Mouse (Mus musculus) brain, embryonic 14.5 days (tissue): ENCODE data around the gene Txn2. TPM values are rescaled to one million over a fixed set of nuclear protein-coding genes. Genes with fewer than 3 reads are reported as not detected.

Source experiments
- DNase-seq: peaks from one replicate; pipeline ENCODE4 v3.0.0-alpha.2; 2011; ENCODE audit warnings: low read depth
- CTCF ChIP-seq: fragments of 200-500 bp; IDR thresholded peaks from 2 replicates; pipeline ENCODE4 v1.5.1; 2012; ENCODE audit warnings: inconsistent platforms, mild to moderate bottlenecking, moderate library complexity, borderline replicate concordance; ENCODE audit not compliant: insufficient read depth, insufficient read length; ENCODE audit errors: extremely low read depth
- POLR2A ChIP-seq: fragments of 200-500 bp; IDR thresholded peaks from 2 replicates; pipeline ENCODE4 v1.6.1; 2012; ENCODE audit warnings: mild to moderate bottlenecking, inconsistent platforms, borderline replicate concordance; ENCODE audit not compliant: poor library complexity, insufficient read depth, insufficient read length, severe bottlenecking; ENCODE audit errors: extremely low read depth
- polyA plus RNA-seq: library from polyadenylated mRNA; depleted of rRNA; stranded (reverse); fragments of >200 nt; gene quantifications from 2 replicates; pipeline ENCODE4 v1.2.3, GENCODE M21; 2012; rRNA removed

Gene Txn2
- 163 and 168 TPM in 2 replicates for polyA plus RNA-seq

- peak; percentile 100 for DNase-seq
- TF ChIP-seq CTCF, result no peak
- peak; percentile 66; the same call in 1 of the 2 replicates for TF ChIP-seq POLR2A
These were observed at the start of gene Txn2 for GRCm38 (mm10) chr15:77928673-77929331. Txn2 (minus strand) TSS chr15:77929006.

DNA sequence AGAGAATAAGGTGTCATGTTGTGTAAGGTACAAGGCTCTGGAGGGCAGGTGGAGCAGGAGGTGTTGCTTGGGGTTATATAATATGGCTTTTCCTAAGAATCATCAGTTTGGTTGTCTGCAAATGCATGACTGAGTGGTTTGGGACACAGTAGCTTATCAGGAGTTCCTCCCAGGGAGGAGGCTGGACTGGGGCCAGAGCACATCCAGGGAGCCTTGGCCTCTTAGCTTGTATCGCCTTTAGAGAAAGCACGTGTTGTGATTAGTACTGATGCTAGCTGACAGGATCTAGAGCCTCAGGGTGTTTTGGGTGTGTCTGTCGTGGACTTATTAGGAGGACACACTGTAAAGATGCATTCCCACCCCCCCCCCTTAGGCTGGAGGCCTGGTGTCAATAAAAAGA, 48.9 kb upstream of the Txn2 start:
- TF ChIP-seq POLR2A (no peak), CTCF (no peak)
- DNase-seq, result no peak

GRCm38 (mm10) chr15:77974165-77974841, 45.5 kb upstream of the Txn2 start:
- no peak for TF ChIP-seq CTCF
- no peak for TF ChIP-seq POLR2A
- no peak for DNase-seq

- TF ChIP-seq POLR2A, result peak; percentile 76; the same call in 1 of the 2 replicates
- no peak for TF ChIP-seq CTCF
- peak; percentile 99 for DNase-seq
These were observed 41.9 kb upstream of the Txn2 start, which contains the start of gene Eif3d for GRCm38 (mm10) chr15:77970470-77971292. Eif3d (minus strand) TSS chr15:77970813.

GRCm38 (mm10) chr15:77969940-77970469, 41.2 kb upstream of the Txn2 start:
- TF ChIP-seq POLR2A (no peak), CTCF (no peak)
- DNase-seq, result no peak

DNA sequence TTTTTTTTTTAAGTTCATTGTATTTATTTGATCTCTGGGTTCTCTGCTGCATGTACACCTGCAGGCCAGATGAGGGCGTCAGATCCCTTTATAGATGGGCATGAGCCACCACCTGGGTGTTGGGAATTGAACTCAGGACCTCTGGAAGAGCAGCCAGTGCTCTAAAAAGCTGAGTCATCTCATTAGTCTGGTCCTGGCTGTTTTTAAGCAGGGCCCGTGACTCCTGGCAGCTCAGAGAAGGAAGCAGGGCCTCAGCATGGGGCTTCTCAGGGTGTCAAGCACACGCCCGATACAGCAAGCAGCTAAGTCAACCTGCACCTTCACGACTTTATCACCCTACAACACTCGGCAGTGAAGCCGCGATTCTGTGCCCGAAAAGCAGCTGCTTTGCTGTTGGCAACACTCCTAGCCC, 36.3 kb upstream of the Txn2 start:
- DNase-seq, result no peak
- TF ChIP-seq POLR2A, result no peak
- no peak for TF ChIP-seq CTCF

- TF ChIP-seq POLR2A (no peak), CTCF (no peak)
These were observed 33.6 kb upstream of the Txn2 start for GRCm38 (mm10) chr15:77962447-77962846.

GRCm38 (mm10) chr15:77960693-77961092, 31.9 kb upstream of the Txn2 start:
- no peak for DNase-seq
- TF ChIP-seq POLR2A (no peak), CTCF (no peak)

More at GRCm38 (mm10) chr15:77962447-77962846, 33.6 kb upstream of the Txn2 start:
- DNase-seq, result no peak

GRCm38 (mm10) chr15:77958071-77958470, 29.3 kb upstream of the Txn2 start:
- TF ChIP-seq POLR2A (no peak), CTCF (no peak)
- DNase-seq, result no peak

- DNase-seq, result no peak
- no peak for TF ChIP-seq CTCF
- no peak for TF ChIP-seq POLR2A
These were observed 28.8 kb upstream of the Txn2 start for GRCm38 (mm10) chr15:77957625-77958024.
